Mouse (Mus musculus) myocyte (in vitro differentiated cells): ENCODE measurements around the gene Apaf1. TPM values are rescaled to one million over a fixed set of nuclear protein-coding genes. Genes with fewer than 3 reads are reported as not detected.

Experiments
- H3K27me3 ChIP-seq: one replicate; pipeline ENCODE4 v1.6.1; 2011; ENCODE audit not compliant: control insufficient read depth, insufficient read depth, insufficient read length
- H3K36me3 ChIP-seq: one replicate; pipeline ENCODE4 v1.6.1; 2011; ENCODE audit not compliant: control insufficient read depth, insufficient read depth
- H3K4me2 ChIP-seq: one replicate; pipeline ENCODE4 v1.6.1; 2011; ENCODE audit warnings: low read depth, control low read depth
- H3K4me3 ChIP-seq: one replicate; pipeline ENCODE4 v1.5.1; 2011; ENCODE audit warnings: mild to moderate bottlenecking, control low read depth, moderate library complexity
- H3K79me2 ChIP-seq: one replicate; pipeline ENCODE4 v1.6.1; 2011; ENCODE audit not compliant: control insufficient read depth, insufficient read depth
- H3ac ChIP-seq: one replicate; pipeline ENCODE4 v1.6.1; 2011; ENCODE audit not compliant: control insufficient read depth, insufficient read length
- CEBPB ChIP-seq: IDR thresholded peaks from 2 replicates; pipeline ENCODE4 v1.6.1; 2011; ENCODE audit warnings: mild to moderate bottlenecking, moderate library complexity; ENCODE audit not compliant: poor library complexity, insufficient read depth, severe bottlenecking
- E2F4 ChIP-seq: IDR thresholded peaks from one replicate; pipeline ENCODE4 v1.6.1; 2011; ENCODE audit warnings: mild to moderate bottlenecking, control low read depth, moderate library complexity; ENCODE audit not compliant: insufficient read depth
- MAX ChIP-seq: IDR thresholded peaks from one replicate; pipeline ENCODE4 v1.6.1; 2011; ENCODE audit warnings: low read depth, mild to moderate bottlenecking, control low read depth
- MYOD1 ChIP-seq, 3 experiments: IDR thresholded peaks; one replicate each; pipeline ENCODE4 v1.6.1; 2011; ENCODE audit warnings: control low read depth in 2 of 3, low read depth in 2 of 3, mild to moderate bottlenecking in 2 of 3, moderate library complexity in 1 of 3; ENCODE audit not compliant: insufficient read length in 2 of 3, control insufficient read depth in 1 of 3
- MYOG ChIP-seq, 3 experiments: IDR thresholded peaks; one replicate each; pipeline ENCODE4 v1.6.1; 2011; ENCODE audit warnings: control low read depth in 2 of 3, low read depth in 2 of 3, mild to moderate bottlenecking in 2 of 3; ENCODE audit not compliant: insufficient read length in 2 of 3, control insufficient read depth in 1 of 3, insufficient read depth in 1 of 3
- POLR2A ChIP-seq: IDR thresholded peaks from one replicate; pipeline ENCODE4 v1.6.1; 2011; ENCODE audit warnings: low read depth, mild to moderate bottlenecking, control low read depth, moderate library complexity; ENCODE audit not compliant: insufficient read length
- POLR2AphosphoS2 ChIP-seq: IDR thresholded peaks from one replicate; pipeline ENCODE4 v1.6.1; 2011; ENCODE audit warnings: low read depth, control low read depth; ENCODE audit not compliant: insufficient read length
- REST ChIP-seq: IDR thresholded peaks from one replicate; pipeline ENCODE4 v1.6.1; 2011; ENCODE audit warnings: mild to moderate bottlenecking, control low read depth, moderate library complexity; ENCODE audit not compliant: insufficient read depth, insufficient read length
- SRF ChIP-seq: IDR thresholded peaks from one replicate; pipeline ENCODE4 v1.6.1; 2011; ENCODE audit warnings: low read depth; ENCODE audit not compliant: control insufficient read depth, insufficient read length
- TCF12 ChIP-seq: IDR thresholded peaks from one replicate; pipeline ENCODE4 v1.6.1; 2011; ENCODE audit warnings: mild to moderate bottlenecking, control low read depth; ENCODE audit not compliant: poor library complexity, insufficient read depth, severe bottlenecking
- TCF3 ChIP-seq: IDR thresholded peaks from one replicate; pipeline ENCODE4 v1.6.1; 2011; ENCODE audit warnings: low read depth, control low read depth; ENCODE audit not compliant: insufficient read length
- USF1 ChIP-seq: IDR thresholded peaks from one replicate; pipeline ENCODE4 v1.6.1; 2011; ENCODE audit warnings: low read depth, mild to moderate bottlenecking, control low read depth, moderate library complexity
- polyA plus RNA-seq: library from polyadenylated mRNA; unstranded; fragments of >200 nt; fragmentation: generic; extraction: Trizol; gene quantifications from one replicate; pipeline ENCODE4 v1.2.1, GENCODE M21; 2012; ENCODE audit warnings: missing spikeins

The Apaf1 gene
- 4.3 TPM for polyA plus RNA-seq

DNA sequence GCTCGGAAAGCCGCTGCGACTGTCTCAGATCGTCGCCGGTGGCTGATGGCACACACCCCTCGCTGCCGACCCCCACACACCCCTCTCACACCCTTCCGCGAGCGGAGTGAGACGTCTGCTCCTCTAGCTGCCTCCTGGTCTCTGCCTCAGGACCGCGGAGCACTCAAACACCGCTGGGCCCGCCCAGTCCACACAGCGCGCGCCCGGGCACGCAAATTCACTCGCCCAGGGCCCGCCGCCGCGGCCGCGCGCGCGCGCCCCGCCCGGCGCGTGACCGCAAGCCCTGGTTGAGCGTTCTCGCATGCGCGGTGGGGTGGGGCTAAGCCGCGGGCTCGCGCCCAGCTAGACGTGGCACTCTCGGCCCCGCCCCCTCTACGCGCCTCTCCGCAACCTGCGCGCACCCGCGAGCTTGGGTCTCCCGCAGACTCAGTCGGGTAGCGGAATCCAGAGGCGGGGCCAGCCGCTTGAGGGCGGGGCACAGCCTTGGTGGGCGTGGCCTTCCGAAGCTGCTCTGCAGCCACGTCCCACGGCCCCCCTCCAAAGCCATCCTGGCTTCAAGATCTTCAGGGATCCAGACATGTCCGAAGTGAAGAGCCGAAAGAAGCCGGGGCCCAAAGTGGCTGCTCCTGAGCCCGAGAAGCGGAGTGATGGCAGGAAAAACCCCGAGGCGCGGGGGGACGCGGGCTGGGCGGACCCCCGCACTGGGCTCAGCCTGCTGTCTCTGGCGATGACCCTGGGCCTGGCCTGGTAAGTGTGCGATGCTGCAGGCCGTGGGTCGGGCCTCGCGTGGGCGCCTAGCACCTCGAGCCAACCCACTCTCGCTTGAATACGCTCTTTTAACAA is at the start of gene Apaf1, which contains the start of gene Ikbip:
Gene Apaf1 (minus strand): TSS at position 221 of the 843 bp plus-strand sequence.
Gene Ikbip (plus strand): TSS at position 391 of the 843 bp plus-strand sequence.
- H3K4me2 ChIP-seq, result peak within 1 kb of the TSS; percentile 81
- peaks cover 10% of the 10 kb centered on the region for H3K79me2 ChIP-seq
- H3K36me3 ChIP-seq, result peaks cover 12% of the 10 kb centered on the region
- peak within 1 kb of the TSS; percentile 63 for H3ac ChIP-seq
- peak within 1 kb of the TSS; percentile 73 for H3K4me3 ChIP-seq
- TF ChIP-seq USF1 (peak; percentile 33), POLR2AphosphoS2 (peak; percentile 95), E2F4 (peak; percentile 31), MYOG (IDR thresholded peaks at IDR 0.05; ENCODE audit: control insufficient read depth in 1 of 3, insufficient read depth in 1 of 3, insufficient read length in 2 of 3, low read depth in 2 of 3) (peak in 1 of 3 experiments; percentile 12), CEBPB (no peak), SRF (no peak), TCF12 (no peak), POLR2A (peak; percentile 92), REST (no peak)
- no peaks in the 10 kb centered on the region for H3K27me3 ChIP-seq

DNA sequence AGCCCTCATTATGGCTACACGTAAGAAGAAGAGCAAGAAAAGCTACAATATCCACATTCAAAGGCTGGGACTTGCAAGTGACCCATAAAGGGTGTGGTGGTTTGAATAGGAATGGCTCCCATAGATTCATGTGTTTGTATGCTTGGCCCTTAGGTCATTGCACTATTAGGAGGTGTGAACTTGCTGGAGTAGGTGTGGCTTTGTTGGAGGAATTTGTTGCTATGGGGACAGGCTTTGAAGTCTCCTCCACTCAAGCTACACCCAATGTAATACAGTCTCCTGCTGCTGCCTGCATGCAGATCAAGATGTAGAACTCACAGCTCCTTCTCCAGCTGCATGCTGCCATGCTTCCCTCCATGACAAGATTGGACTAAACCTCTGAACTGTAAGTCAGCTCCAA is 49.0 kb upstream of the Apaf1 start:
- Histone ChIP-seq H3K36me3 (no peaks in the 10 kb centered on the region), H3K27me3 (no peaks in the 10 kb centered on the region), H3K4me2 (no peak overlapping the region), H3ac (no peak overlapping the region), H3K79me2 (no peaks in the 10 kb centered on the region), H3K4me3 (no peak overlapping the region)
- TF ChIP-seq MYOG (IDR thresholded peaks at IDR 0.05; ENCODE audit: control insufficient read depth in 1 of 3, insufficient read depth in 1 of 3, insufficient read length in 2 of 3, low read depth in 2 of 3) (no peak), MYOD1 (IDR thresholded peaks at IDR 0.05; ENCODE audit: control insufficient read depth in 1 of 3, insufficient read length in 2 of 3, low read depth in 2 of 3) (no peak), REST (no peak), MAX (no peak), E2F4 (no peak), POLR2AphosphoS2 (no peak), USF1 (no peak), TCF12 (no peak), POLR2A (no peak), CEBPB (no peak), SRF (no peak), TCF3 (no peak)

DNA sequence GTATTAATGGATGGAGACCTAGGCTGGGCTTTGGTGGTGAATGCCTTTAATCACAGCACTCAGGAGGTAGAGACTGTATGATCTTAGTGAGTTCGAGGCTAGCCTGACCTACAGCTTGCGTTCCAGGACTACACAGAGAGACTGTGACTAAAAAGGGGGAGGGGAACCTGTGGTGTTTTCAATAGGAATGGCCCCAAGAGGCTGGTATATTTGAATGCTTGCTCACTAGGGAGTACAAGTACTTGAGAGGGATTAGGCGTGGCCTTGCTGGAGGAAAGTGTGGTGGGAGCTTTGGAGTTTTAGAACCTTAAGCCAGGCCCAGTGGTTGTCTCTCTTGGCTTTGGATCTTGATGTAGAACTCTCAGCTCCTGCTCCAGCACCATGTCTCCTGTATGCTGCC is 48.2 kb upstream of the Apaf1 start:
- no peaks in the 10 kb centered on the region for H3K79me2 ChIP-seq
- H3K4me2 ChIP-seq, result no peak overlapping the region
- no peaks in the 10 kb centered on the region for H3K27me3 ChIP-seq
- no peak overlapping the region for H3ac ChIP-seq
- H3K4me3 ChIP-seq, result no peak overlapping the region
- no peaks in the 10 kb centered on the region for H3K36me3 ChIP-seq
- no peak for TF ChIP-seq TCF3
- no peak for TF ChIP-seq USF1
- TF ChIP-seq E2F4, result no peak
- no peak for TF ChIP-seq CEBPB

DNA sequence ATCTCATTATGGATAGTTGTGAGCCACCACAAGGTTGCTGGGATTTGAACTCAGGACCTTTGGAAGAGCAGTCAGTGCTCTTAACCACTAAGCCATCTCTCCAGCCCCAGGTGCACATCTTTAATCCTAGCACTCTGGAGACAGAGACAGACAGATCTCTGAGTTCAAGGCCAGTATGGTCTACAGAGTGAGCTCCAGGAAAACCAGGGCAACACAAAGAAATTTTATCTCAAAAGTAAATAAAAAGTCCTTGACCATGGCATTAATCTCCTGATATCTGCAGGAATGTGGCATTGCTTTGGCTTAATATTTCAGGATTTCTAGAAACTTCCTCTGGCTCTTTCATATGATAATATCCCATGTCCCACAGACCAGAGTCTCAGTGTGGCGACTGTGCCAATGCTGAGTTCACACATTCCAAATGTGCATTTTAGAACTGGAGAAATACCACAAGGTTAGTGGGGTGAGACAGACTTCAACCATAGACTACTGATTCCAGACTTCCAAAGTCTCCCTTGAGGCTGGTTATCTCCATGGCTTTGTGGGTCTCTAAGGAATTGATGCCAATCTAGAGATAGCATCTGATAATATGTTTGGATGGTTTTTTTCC is 46.1 kb upstream of the Apaf1 start:
- no peak overlapping the region for H3ac ChIP-seq
- no peak overlapping the region for H3K4me2 ChIP-seq
- H3K79me2 ChIP-seq, result peaks cover under 1% of the 10 kb centered on the region
- TF ChIP-seq CEBPB (no peak), E2F4 (no peak), SRF (no peak), USF1 (no peak), MAX (no peak), TCF3 (no peak), MYOD1 (IDR thresholded peaks at IDR 0.05; ENCODE audit: control insufficient read depth in 1 of 3, insufficient read length in 2 of 3, low read depth in 2 of 3) (no peak), REST (no peak), POLR2AphosphoS2 (no peak), TCF12 (no peak)
- no peaks in the 10 kb centered on the region for H3K36me3 ChIP-seq
- no peaks in the 10 kb centered on the region for H3K27me3 ChIP-seq
- H3K4me3 ChIP-seq, result no peak overlapping the region
